Mouse (Mus musculus) neural tube, embryonic 12.5 days (tissue): Measurements from ENCODE around the gene 3110040M04Rik. TPM values are rescaled to one million over a fixed set of nuclear protein-coding genes. Genes with fewer than 3 reads are reported as not detected.
"Not testable (repeated sequence)": the region's sequence is repeated elsewhere in the genome, so short reads cannot be mapped to it uniquely, and the experiment has no call there.

Experiments
- ATAC-seq: fragments of 200-750 bp; cut with Nextera tagmentation; 2 replicates; pipeline ENCODE4 v1.8.0; 2017; ENCODE audit warnings: low read depth, mild to moderate bottlenecking, moderate TSS enrichment, moderate library complexity; ENCODE audit not compliant: low FRiP score
- H3K27ac ChIP-seq: fragments of 300-500 bp; sonication (generic); 2 replicates; pipeline ENCODE4 v1.5.1; 2016
- H3K27me3 ChIP-seq: fragments of 300-500 bp; sonication (generic); replicated peaks from 2 replicates; pipeline ENCODE4 v1.6.1; 2016; ENCODE audit warnings: mild to moderate bottlenecking
- H3K36me3 ChIP-seq: fragments of 300-500 bp; sonication (generic); 2 replicates; pipeline ENCODE4 v1.6.1; 2016; ENCODE audit warnings: mild to moderate bottlenecking
- H3K4me1 ChIP-seq: fragments of 300-500 bp; sonication (generic); 2 replicates; pipeline ENCODE4 v1.6.1; 2016
- H3K4me2 ChIP-seq: fragments of 300-500 bp; sonication (generic); replicated peaks from 2 replicates; pipeline ENCODE4 v1.6.1; 2016; ENCODE audit warnings: mild to moderate bottlenecking
- H3K4me3 ChIP-seq: fragments of 300-500 bp; sonication (generic); 2 replicates; pipeline ENCODE4 v1.5.1; 2016
- H3K9ac ChIP-seq: fragments of 300-500 bp; sonication (generic); 2 replicates; pipeline ENCODE4 v1.6.1; 2016; ENCODE audit warnings: mild to moderate bottlenecking
- H3K9me3 ChIP-seq: fragments of 300-500 bp; sonication (generic); 2 replicates; pipeline ENCODE4 v1.6.1; 2016; ENCODE audit warnings: mild to moderate bottlenecking
- WGBS: fragments of 180-500 bp; shearing (Covaris S2); methylation state at CpG from one replicate; pipeline ENCODE4 v1.1.7; 2016; 5-methylcytosine and 5-hydroxymethylcytosine counted together
- polyA plus RNA-seq: library from polyadenylated mRNA; unstranded; fragments of >200 nt; fragmentation: Nextera tagmentation; extraction: Ambion mirVana; gene quantifications from 2 replicates; pipeline ENCODE4 v1.2.1, GENCODE M21; 2016

3110040M04Rik gene
- polyA plus RNA-seq, 1 experiment from 2014 or later = not detected

DNA sequence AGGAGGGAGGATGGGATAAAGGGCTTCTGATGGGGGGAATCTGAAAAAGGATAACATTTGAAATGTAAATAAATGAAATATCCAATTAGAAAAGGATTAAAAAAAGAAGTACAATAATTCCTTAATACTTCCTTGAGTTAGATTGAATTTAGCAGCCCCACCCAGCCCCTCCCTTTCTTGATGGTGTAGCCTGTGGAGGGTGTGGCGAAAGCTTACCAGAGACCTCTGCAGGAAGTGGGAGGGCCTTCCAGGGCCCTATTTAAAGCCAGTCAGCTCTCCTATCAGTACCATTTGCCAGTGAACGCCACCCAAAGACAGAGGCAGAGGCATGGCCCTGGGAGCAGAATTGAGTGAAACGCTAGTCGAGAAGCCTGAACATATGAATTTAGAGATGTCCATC, 5.8 kb upstream of the 3110040M04Rik start, which contains the start of gene Gm47995:
Gm47995 (plus strand) TSS at position 329 of the 400 bp plus-strand sequence.
- not testable (repeated sequence) for H3K27ac ChIP-seq, H3K27me3 ChIP-seq, H3K4me3 ChIP-seq, H3K4me2 ChIP-seq, ATAC-seq, H3K36me3 ChIP-seq, H3K9ac ChIP-seq, H3K4me1 ChIP-seq, H3K9me3 ChIP-seq
- WGBS = 88% methylated on average over 4 of the region's 4 CpGs

- H3K4me3 ChIP-seq, H3K9ac ChIP-seq, ATAC-seq, H3K4me2 ChIP-seq, H3K27ac ChIP-seq, H3K27me3 ChIP-seq, H3K4me1 ChIP-seq, H3K9me3 ChIP-seq, H3K36me3 ChIP-seq: not testable (repeated sequence)
Observed at GRCm38 (mm10) chr1:151200620-151201019, 3.3 kb upstream of the 3110040M04Rik start.

DNA sequence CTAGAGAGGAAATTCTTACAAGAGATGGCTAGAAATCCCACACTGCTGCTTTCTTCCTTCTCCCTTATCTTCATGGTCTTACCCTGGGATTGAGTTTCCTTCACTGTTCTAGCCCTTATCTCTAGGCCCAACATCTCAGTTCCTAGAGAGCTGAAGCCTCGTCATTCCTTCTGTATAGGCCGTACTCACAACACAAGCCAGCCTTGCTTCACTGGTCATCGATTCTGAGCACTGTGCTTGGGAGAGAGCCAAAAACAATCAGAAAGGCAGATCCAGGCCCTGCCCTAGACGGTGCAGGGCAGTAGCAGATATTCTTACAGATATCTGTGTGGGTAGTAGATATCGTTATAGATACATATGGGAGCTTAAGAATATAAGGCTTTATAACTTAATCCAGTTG, 1.1 kb upstream of the 3110040M04Rik start:
- H3K27ac ChIP-seq, H3K4me3 ChIP-seq, H3K9me3 ChIP-seq, ATAC-seq, H3K36me3 ChIP-seq, H3K9ac ChIP-seq, H3K4me1 ChIP-seq, H3K4me2 ChIP-seq, H3K27me3 ChIP-seq: not testable (repeated sequence)
- WGBS = 87% methylated on average over 4 of the region's 5 CpGs

DNA sequence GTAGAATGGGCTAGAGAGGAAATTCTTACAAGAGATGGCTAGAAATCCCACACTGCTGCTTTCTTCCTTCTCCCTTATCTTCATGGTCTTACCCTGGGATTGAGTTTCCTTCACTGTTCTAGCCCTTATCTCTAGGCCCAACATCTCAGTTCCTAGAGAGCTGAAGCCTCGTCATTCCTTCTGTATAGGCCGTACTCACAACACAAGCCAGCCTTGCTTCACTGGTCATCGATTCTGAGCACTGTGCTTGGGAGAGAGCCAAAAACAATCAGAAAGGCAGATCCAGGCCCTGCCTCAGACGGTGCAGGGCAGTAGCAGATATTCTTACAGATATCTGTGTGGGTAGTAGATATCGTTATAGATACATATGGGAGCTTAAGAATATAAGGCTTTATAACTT, 4.6 kb downstream of the 3110040M04Rik start:
- not testable (repeated sequence) for H3K27me3 ChIP-seq, H3K9ac ChIP-seq, H3K27ac ChIP-seq, H3K4me1 ChIP-seq, H3K9me3 ChIP-seq, H3K36me3 ChIP-seq, H3K4me2 ChIP-seq, H3K4me3 ChIP-seq
- ATAC-seq = peak; percentile 25; the same call in 1 of the 2 replicates
- WGBS = 87% methylated on average over 4 of the region's 5 CpGs

DNA sequence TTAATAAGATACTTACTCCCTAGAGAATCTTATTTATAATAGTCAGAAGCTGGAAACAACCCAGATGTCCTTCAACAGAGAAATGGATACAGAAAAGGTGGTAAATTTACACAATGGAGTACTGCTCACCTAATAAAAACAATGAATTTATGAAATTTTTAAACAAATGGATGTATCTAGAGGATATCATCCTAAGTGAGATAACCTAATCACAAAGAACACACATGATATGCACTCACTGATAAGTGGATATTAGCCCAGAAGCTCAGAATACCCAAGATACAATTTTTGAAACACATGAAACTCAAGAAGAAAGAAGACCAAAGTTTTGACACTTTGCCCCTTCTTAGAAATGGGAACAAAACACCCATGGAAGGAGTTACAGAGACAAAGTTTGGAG, 5.0 kb downstream of the 3110040M04Rik start:
- ATAC-seq = not testable (repeated sequence)

DNA sequence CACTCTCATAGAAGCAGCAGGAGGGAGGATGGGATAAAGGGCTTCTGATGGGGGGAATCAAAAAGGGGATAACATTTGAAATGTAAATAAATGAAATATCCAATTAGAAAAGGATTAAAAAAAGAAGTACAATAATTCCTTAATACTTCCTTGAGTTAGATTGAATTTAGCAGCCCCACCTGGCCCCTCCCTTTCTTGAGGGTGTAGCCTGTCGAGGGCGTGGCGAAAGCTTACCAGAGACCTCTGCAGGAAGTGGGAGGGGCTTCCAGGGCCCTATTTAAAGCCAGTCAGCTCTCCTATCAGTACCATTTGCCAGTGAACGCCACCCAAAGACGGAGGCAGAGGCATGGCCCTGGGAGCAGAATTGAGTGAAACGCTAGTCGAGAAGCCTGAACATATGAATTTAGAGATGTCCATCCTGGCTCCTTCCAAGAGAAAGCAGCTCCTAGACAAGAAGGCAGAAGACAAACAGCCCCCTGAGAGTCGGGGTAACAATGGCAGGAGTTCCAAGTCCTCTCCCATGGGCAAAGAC, 6.0 kb downstream of the 3110040M04Rik start, which contains the start of gene Gm47996:
Gm47996 (plus strand) TSS at position 308 of the 532 bp plus-strand sequence.
- not testable (repeated sequence) for H3K27ac ChIP-seq, H3K4me3 ChIP-seq, H3K4me1 ChIP-seq, H3K27me3 ChIP-seq, H3K36me3 ChIP-seq, H3K9me3 ChIP-seq, H3K9ac ChIP-seq, ATAC-seq, H3K4me2 ChIP-seq
- 92% methylated on average over 4 of the region's 8 CpGs for WGBS

More for the DNA sequence above, 5.0 kb downstream of the 3110040M04Rik start:
- H3K4me3 ChIP-seq, H3K36me3 ChIP-seq, H3K27me3 ChIP-seq, H3K9ac ChIP-seq, H3K4me1 ChIP-seq, H3K4me2 ChIP-seq, H3K27ac ChIP-seq, H3K9me3 ChIP-seq: not testable (repeated sequence)

DNA sequence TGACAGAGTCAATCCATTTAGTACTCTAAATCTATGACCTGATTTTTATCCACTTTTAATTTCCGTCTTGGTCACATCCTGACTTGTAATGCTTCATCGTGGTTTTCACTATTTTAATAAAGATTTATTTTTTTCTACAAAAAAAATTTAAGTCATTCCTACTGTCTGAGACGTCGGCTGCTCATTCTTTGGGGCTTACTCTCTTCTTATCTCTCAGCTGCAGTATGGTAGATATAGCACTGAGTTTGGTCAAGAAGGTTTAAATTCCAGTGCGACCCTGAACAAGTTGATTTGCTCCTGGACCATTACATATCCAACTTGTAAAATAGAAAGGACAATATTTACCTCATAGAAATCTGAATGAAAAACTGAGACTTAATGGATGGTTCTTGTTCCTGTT, 7.7 kb downstream of the 3110040M04Rik start:
- WGBS = 97% methylated on average over 5 of the region's 5 CpGs
- H3K9me3 ChIP-seq, H3K27me3 ChIP-seq, H3K4me3 ChIP-seq, H3K27ac ChIP-seq, H3K4me1 ChIP-seq, H3K36me3 ChIP-seq, H3K4me2 ChIP-seq, H3K9ac ChIP-seq, ATAC-seq: not testable (repeated sequence)

DNA sequence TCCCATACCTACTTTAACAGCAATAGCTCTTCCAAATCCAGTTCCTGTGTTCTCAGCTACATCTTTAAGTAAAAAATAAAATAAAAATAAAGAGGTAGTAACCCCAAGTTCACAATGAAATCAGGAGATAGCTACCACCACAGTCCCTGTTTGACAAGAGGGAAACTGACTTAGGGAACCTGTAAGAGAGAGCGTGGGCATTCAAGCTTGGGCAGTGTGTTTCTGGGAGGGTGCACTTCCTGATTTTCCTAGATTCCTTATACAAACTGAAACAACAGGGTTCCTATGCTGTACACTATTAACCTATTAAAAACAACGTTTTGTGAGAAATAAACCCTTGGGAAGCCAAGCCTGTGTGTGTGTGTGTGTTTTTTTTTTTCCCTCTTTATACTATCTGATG, 10.9 kb downstream of the 3110040M04Rik start:
- Histone ChIP-seq H3K27ac (no peak overlapping the region), H3K4me2 (no peak overlapping the region), H3K4me1 (no peaks in the 10 kb centered on the region), H3K4me3 (no peak overlapping the region), H3K9ac (no peak overlapping the region), H3K9me3 (no peaks in the 10 kb centered on the region), H3K27me3 (no peaks in the 10 kb centered on the region), H3K36me3 (no peaks in the 10 kb centered on the region)
- no peak for ATAC-seq
- WGBS = 71% methylated on average over 2 of the region's 2 CpGs

GRCm38 (mm10) chr1:151215985-151216384, 12.1 kb downstream of the 3110040M04Rik start:
- WGBS = 56% methylated on average over 1 of the region's 1 CpGs
- H3K9ac ChIP-seq = no peak overlapping the region
- H3K4me3 ChIP-seq = no peak overlapping the region
- H3K27ac ChIP-seq = no peak overlapping the region
- H3K27me3 ChIP-seq = no peaks in the 10 kb centered on the region
- no peaks in the 10 kb centered on the region for H3K4me1 ChIP-seq
- no peak overlapping the region for H3K4me2 ChIP-seq
- H3K9me3 ChIP-seq = no peaks in the 10 kb centered on the region
- no peaks in the 10 kb centered on the region for H3K36me3 ChIP-seq
- no peak for ATAC-seq

DNA sequence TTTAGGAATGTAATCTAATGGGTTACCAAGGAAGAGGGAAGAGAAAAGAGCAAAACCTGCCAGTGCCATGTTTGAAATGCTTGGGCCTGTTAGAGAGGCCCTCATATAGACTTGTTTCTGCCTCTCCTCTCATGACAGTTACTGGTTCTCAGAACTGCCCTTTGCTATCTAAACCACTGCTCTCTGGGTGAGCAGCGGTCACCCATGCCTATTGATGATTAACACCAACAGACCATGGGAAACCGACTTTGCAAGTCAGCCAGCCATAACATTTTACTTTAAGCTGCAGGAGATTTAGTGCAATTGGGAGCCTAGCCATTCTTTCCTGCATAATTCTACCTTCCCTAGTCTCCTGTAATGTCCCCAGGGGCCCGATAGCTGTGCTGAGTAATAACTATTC, 12.5 kb downstream of the 3110040M04Rik start:
- H3K9ac ChIP-seq = no peak overlapping the region
- no peaks in the 10 kb centered on the region for H3K27me3 ChIP-seq
- WGBS = 58% methylated on average over 3 of the region's 3 CpGs
- no peaks in the 10 kb centered on the region for H3K9me3 ChIP-seq
- H3K4me3 ChIP-seq = no peak overlapping the region
- no peak for ATAC-seq
- H3K27ac ChIP-seq = no peak overlapping the region
- no peaks in the 10 kb centered on the region for H3K4me1 ChIP-seq
- no peaks in the 10 kb centered on the region for H3K36me3 ChIP-seq
- H3K4me2 ChIP-seq = no peak overlapping the region

DNA sequence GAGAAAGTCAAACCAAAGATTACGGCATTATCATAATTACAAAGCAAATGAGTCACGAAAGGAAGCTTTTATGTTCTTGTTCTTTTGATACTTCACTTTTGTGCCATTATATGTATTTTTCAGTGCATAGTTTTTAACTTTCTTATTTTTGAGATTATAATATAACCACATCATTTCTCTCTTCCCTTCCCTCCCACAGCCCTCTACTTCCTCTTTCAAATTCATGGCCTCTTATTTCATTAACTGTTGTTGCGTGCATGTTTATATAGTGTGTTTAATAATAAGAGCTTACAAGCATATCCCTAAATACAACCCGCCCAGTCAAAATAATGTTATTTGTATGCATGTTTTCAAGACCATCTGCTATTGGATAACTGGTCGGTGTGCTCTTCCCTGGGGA, 15.1 kb downstream of the 3110040M04Rik start:
- 93% methylated on average over 5 of the region's 5 CpGs for WGBS
- Histone ChIP-seq H3K9ac (no peak overlapping the region), H3K9me3 (no peaks in the 10 kb centered on the region), H3K27me3 (no peaks in the 10 kb centered on the region), H3K27ac (no peak overlapping the region), H3K4me3 (no peak overlapping the region), H3K4me2 (no peak overlapping the region), H3K4me1 (no peaks in the 10 kb centered on the region), H3K36me3 (no peaks in the 10 kb centered on the region)
- ATAC-seq = no peak

DNA sequence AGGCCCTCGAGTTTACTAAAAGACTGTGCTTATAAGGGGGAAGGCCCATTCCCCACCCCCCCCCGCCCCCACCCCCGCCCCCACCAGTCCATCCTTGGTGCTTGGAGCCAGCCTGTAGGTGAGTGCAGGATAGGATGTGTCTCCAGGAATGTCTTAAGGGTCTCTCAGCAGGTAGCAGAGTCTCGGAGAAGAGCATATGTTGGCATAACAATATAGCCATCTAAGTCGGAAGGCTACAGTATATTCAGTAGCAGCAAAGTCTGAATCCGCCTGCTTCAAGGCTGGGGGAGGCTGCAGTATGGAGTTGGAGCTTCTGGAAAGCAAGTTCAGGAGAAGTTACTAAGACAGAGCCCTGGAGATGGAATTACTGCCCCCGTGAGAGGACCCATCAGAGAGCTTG, 16.2 kb downstream of the 3110040M04Rik start:
- H3K27me3 ChIP-seq = no peaks in the 10 kb centered on the region
- H3K9ac ChIP-seq = no peak overlapping the region
- no peak overlapping the region for H3K27ac ChIP-seq
- H3K4me3 ChIP-seq = no peak overlapping the region
- no peak for ATAC-seq
- H3K4me2 ChIP-seq = no peak overlapping the region
- no peaks in the 10 kb centered on the region for H3K36me3 ChIP-seq
- H3K4me1 ChIP-seq = no peaks in the 10 kb centered on the region
- 70% methylated on average over 7 of the region's 7 CpGs for WGBS
- no peaks in the 10 kb centered on the region for H3K9me3 ChIP-seq

DNA sequence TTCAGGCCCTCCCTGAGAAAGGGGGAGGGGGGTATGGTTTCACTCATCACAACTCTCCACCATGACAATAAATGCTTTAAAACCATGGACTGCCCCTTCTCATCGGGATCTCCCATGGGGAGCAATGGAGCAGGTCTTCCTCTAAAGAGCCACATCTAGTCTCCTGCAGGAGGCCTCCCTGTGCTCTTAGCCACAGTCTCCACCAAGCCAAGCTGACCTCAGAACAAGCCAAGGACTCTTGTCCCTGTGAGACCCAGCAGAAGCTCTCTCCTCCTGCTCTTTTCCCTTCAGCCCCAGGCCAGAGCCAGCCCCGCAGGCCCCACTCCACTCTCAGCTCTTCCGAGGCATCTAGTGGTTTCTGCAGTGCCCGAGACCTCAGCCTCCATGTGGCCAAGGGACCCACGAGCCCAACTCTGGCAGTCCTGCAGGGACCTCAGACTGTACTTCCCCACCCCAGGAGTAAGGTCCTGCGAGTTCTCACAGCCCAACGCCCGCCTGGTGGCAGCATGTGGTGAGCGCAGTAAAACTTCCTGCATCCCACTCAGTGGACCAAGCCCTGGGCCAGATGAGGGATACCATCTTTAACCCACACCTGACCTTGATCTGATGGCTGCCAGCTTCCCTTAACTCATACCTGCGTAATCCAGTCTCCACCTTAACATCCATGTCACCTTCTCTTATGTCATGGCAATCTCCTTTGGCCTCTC, 18.8 kb downstream of the 3110040M04Rik start:
- H3K27me3 ChIP-seq = no peaks in the 10 kb centered on the region
- H3K4me1 ChIP-seq = no peaks in the 10 kb centered on the region
- H3K4me3 ChIP-seq = no peak overlapping the region
- H3K4me2 ChIP-seq = no peak overlapping the region
- 86% methylated on average over 10 of the region's 10 CpGs for WGBS
- H3K9ac ChIP-seq = no peak overlapping the region
- H3K36me3 ChIP-seq = no peaks in the 10 kb centered on the region
- no peak overlapping the region for H3K27ac ChIP-seq
- ATAC-seq = no peak
- no peaks in the 10 kb centered on the region for H3K9me3 ChIP-seq
